Mouse (Mus musculus) megakaryocyte progenitor cell, adult 5-6 weeks (primary cell): ENCODE measurements around the gene Lamc1. TPM values are rescaled to one million over a fixed set of nuclear protein-coding genes. Genes with fewer than 3 reads are reported as not detected.
"Not testable (repeated sequence)": the region's sequence is repeated elsewhere in the genome, so short reads cannot be mapped to it uniquely, and the experiment has no call there.

ENCODE experiments used
- ATAC-seq: replicated peaks from 2 replicates; pipeline ENCODE4 v1.8.0; 2016; ENCODE audit warnings: mild to moderate bottlenecking, moderate TSS enrichment, inconsistent platforms; ENCODE audit not compliant: poor library complexity
- total RNA-seq, 2 experiments: library from RNA; stranded (forward) in 1 of 2; stranded (reverse) in 1 of 2; fragments of 157-497, 149-512 nt in 1 of 2; fragments of 200-1000 nt in 1 of 2; gene quantifications; 2 replicates each; pipeline versions ENCODE4 v1.2.3 to v1.2.4; 2015 to 2017

Lamc1 gene
- total RNA-seq, 2 experiments from 2014 or later, result 2.2 to 4.4 TPM

- not testable (repeated sequence) for ATAC-seq
Measured at GRCm38 (mm10) chr1:153305249-153305648, 27.3 kb downstream of the Lamc1 start.

- ATAC-seq, result peak; percentile 78
Measured at GRCm38 (mm10) chr1:153299436-153299835, 33.1 kb downstream of the Lamc1 start.

GRCm38 (mm10) chr1:153297774-153298363 lies 34.7 kb downstream of the Lamc1 start:
- not testable (repeated sequence) for ATAC-seq

GRCm38 (mm10) chr1:153296035-153296434 lies 36.6 kb downstream of the Lamc1 start:
- ATAC-seq, result no peak

DNA sequence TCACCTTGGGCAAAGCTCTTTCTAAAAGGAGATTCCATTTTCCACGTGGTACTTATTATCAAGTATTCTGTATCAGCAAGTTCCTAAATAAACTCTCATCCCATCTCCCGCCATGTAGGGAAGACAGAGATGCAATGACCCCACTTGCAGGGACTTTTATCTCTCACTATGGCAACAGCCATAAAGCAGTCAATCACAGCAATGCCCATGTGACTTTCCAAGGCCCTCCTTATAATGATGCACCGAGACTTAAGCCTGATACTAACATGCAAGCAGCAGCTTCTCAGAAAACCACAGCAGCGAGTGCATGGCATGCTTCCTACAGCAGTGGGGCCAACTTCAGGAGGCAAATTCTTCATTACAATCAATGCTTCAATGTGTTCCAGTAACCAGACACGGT lies 39.7 kb downstream of the Lamc1 start:
- no peak for ATAC-seq

DNA sequence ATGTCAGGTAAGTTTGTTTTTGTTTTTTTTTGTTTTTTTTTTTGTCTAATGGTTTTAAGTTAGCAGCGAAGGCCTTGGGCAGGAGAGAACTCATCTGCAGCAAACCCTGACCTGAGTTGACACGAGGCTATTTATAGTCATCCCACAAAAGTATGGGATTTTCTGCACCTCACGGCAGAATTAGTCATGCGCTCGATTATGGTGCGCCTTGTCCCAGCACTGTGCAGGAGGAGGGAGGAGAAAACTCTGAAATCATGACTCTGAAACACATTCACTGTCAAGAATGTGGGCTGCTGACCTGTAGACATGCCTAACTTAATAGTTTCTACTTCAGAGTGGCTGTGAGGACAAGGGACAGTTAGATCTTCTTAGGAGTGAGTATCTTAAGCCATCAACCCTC lies 40.4 kb downstream of the Lamc1 start:
- no peak for ATAC-seq

- ATAC-seq, result no peak
Measured at GRCm38 (mm10) chr1:153291416-153291815, 41.2 kb downstream of the Lamc1 start.

- ATAC-seq, result 0 out of 2 replicates have a peak, but pooled peaks have one; percentile 37
Measured at GRCm38 (mm10) chr1:153288010-153288409, 44.6 kb downstream of the Lamc1 start.

DNA sequence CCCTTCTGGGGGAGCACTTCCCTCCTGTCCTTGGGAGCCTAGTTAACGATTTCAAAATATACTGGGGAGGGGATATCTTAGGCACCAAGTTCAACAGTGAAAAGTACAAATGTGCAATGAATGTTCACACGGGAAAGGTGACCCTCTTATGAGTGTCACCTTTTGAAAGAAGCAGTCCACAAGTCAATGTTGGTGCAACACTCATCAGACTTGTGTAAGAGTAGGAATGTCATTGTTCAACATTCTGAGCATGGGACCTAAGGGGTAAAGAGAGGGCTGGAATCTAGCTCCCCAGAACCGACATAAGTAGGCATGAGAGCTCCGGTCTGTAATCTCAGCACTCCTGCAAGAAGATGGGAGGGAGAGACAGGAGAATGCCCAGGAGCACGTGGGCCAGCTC lies 45.1 kb downstream of the Lamc1 start:
- no peak for ATAC-seq

DNA sequence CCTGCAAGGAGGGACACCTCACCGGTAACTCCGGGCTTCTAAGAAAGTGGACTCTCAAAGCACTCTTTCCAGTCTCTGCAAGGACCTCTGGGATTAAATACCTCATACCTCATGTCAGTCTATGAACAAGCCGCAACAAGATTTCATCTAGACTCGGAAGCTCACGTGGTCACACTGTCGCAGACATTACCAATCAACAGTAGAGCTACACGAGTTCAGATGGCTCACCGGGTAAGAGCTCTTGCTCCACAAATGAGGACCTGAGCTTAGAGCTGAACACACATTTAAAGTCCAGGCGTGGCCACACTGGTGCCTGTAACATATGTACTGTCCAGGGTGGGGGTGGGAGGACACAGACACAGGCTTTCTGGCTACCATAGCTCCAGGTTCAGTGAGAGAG lies 46.4 kb downstream of the Lamc1 start:
- ATAC-seq, result no peak

DNA sequence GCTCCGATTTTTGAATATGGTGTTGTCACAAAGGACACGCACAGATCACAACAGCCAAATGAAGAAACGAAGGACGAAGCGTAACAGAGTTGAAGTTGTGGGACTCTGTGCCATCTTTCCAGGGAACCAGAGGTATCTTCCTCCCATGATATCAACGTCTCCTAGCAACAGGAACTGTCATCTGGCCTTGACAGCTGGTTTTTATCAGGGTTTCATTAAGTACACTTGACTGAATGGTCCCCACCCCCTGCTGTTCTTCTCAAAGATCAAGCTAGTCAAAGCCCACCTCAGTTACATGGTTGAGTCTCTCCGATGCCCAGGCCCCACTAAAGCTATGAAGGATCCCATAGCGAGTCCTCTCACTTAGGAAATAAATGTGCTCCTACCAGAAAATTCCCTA lies 47.4 kb downstream of the Lamc1 start:
- ATAC-seq, result no peak

DNA sequence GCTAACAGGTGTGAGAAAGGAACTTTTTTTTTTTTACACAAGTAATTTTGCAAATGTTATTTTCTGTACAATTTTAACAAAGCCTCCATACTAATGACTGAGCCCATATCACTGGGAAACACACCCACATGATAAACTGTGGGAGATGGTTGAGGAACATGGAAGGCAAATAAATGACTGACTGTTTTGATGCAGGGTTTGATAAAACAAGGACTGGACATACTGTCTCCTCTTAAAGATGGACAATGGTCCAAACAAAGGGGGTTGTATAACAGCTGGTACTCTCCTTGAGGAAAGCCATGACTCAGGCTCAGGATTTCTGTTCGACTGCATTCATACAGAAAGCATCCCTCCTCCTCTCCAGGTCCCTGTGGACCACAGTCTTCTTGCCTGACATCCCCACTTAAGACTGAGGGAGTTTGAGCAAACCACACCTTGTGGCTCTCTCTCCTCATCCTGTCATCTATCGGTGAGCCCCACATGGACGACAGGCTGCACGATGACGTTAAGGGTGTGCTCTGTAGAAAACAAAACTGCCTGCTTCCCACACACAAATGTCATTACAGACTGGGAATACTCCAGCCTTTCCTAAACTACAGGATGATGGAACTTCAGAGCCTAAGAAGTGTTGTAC lies 50.1 kb downstream of the Lamc1 start:
- no peak for ATAC-seq

GRCm38 (mm10) chr1:153281483-153281882 lies 51.1 kb downstream of the Lamc1 start:
- no peak for ATAC-seq

DNA sequence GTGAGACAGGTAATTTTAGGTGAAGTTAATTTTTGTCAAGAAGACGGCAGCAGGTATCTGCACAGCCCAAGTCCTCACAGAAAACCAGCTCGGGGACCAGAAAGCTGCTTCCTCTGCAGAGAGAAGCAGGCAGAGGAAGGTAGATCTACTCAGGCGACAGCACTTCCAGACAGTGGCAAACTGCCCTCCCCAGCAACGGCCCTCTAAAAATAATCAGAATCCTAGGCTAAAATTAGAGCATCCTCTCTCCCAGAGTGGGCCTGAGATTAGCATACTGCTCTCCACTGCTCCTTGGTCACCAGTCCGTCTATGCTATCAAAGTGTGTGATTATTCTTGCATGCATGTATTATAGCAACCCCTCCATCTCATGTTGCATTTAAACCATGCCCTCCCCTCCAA lies 52.2 kb downstream of the Lamc1 start:
- no peak for ATAC-seq

GRCm38 (mm10) chr1:153278028-153278613 lies 54.5 kb downstream of the Lamc1 start:
- ATAC-seq, result no peak

GRCm38 (mm10) chr1:153275466-153275865 lies 57.1 kb downstream of the Lamc1 start:
- no peak for ATAC-seq

DNA sequence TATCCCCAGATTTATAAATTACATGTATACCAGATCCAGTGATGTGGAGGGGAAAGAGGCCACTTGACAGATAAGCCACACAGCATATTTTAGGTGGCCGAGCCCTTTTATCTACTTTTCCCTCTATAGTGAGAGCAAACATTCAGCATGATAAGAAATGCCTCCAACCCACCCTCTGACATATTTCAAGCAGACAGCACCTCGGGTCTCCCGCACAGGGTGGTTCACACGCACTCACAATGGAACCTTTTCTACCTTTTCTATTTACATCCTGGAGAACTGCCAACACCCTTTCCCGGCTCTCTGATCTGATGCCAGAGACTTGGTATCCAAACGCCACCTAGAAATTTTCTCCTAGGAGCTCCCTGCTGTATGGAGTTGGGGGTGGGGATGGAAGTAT lies 58.0 kb downstream of the Lamc1 start:
- ATAC-seq, result no peak

- ATAC-seq, result peak; percentile 54
Measured at GRCm38 (mm10) chr1:153273657-153274056, 58.9 kb downstream of the Lamc1 start.

GRCm38 (mm10) chr1:153270827-153271226 lies 61.8 kb downstream of the Lamc1 start:
- no peak for ATAC-seq

GRCm38 (mm10) chr1:153269681-153270080 lies 62.9 kb downstream of the Lamc1 start:
- ATAC-seq, result no peak

- no peak for ATAC-seq
Measured at GRCm38 (mm10) chr1:153268806-153269309, 63.7 kb downstream of the Lamc1 start.

- no peak for ATAC-seq
Measured at GRCm38 (mm10) chr1:153268306-153268705, 64.3 kb downstream of the Lamc1 start.
